Mouse (Mus musculus): Measurements from ENCODE around the gene Gas8.
A peak's percentile ranks its signal among the peaks of the same experiment; 100 is the strongest.
"Not testable (repeated sequence)": the region's sequence is repeated elsewhere in the genome, so short reads cannot be mapped to it uniquely, and the experiment has no call there.

Gene Gas8

GRCm38 (mm10) chr8:123504591-123505195 is 13.9 kb upstream of the Gas8 start:
- Histone ChIP-seq H3K36me3 (ENCODE audit: control insufficient read depth, insufficient read depth, low read length, poor library complexity, severe bottlenecking) (peaks cover 17% of the 10 kb centered on the region), H3K27me3 (ENCODE audit: control insufficient read depth, insufficient read depth, low read length, poor library complexity, severe bottlenecking) (no peaks in the 10 kb centered on the region)
- no peak for DNase-seq (ENCODE audit: low read depth, low spot score)

- Histone ChIP-seq H3K36me3 (ENCODE audit: control insufficient read depth, insufficient read depth, low read length, poor library complexity, severe bottlenecking) (peaks cover 16% of the 10 kb centered on the region), H3K27me3 (ENCODE audit: control insufficient read depth, insufficient read depth, low read length, poor library complexity, severe bottlenecking) (no peaks in the 10 kb centered on the region)
- no peak for DNase-seq (ENCODE audit: low read depth, low spot score)
These were observed 13.4 kb upstream of the Gas8 start for GRCm38 (mm10) chr8:123505267-123505666.

GRCm38 (mm10) chr8:123505695-123506094 is 12.9 kb upstream of the Gas8 start:
- DNase-seq (ENCODE audit: low read depth, low spot score) = no peak
- no peaks in the 10 kb centered on the region for H3K27me3 ChIP-seq (ENCODE audit: control insufficient read depth, insufficient read depth, low read length, poor library complexity, severe bottlenecking)

GRCm38 (mm10) chr8:123507153-123507552 is 11.5 kb upstream of the Gas8 start:
- DNase-seq (ENCODE audit: low read depth, low spot score) = no peak
- Histone ChIP-seq H3K36me3 (ENCODE audit: control insufficient read depth, insufficient read depth, low read length, poor library complexity, severe bottlenecking) (peaks cover 7% of the 10 kb centered on the region), H3K27me3 (ENCODE audit: control insufficient read depth, insufficient read depth, low read length, poor library complexity, severe bottlenecking) (no peaks in the 10 kb centered on the region)

More at GRCm38 (mm10) chr8:123505695-123506094, 12.9 kb upstream of the Gas8 start:
- H3K36me3 ChIP-seq (ENCODE audit: control insufficient read depth, insufficient read depth, low read length, poor library complexity, severe bottlenecking) = peaks cover 14% of the 10 kb centered on the region

GRCm38 (mm10) chr8:123510819-123511218 is 7.8 kb upstream of the Gas8 start:
- Histone ChIP-seq H3K36me3 (ENCODE audit: control insufficient read depth, insufficient read depth, low read length, poor library complexity, severe bottlenecking) (no peaks in the 10 kb centered on the region), H3K27me3 (ENCODE audit: control insufficient read depth, insufficient read depth, low read length, poor library complexity, severe bottlenecking) (0 out of 2 replicates have a peak, but pooled peaks cover 1% of the 10 kb centered on the region)
- DNase-seq (ENCODE audit: low read depth, low spot score) = no peak

GRCm38 (mm10) chr8:123514136-123514535 is 4.5 kb upstream of the Gas8 start:
- DNase-seq (ENCODE audit: low read depth, low spot score) = no peak
- Histone ChIP-seq H3K36me3 (ENCODE audit: control insufficient read depth, insufficient read depth, low read length, poor library complexity, severe bottlenecking) (no peaks in the 10 kb centered on the region), H3K27me3 (ENCODE audit: control insufficient read depth, insufficient read depth, low read length, poor library complexity, severe bottlenecking) (0 out of 2 replicates have a peak, but pooled peaks cover 1% of the 10 kb centered on the region)

GRCm38 (mm10) chr8:123514781-123515539 is 3.7 kb upstream of the Gas8 start, which contains the start of gene Dbndd1:
TSS of gene Dbndd1 (minus strand) at chr8:123515463.
- Histone ChIP-seq H3K27me3 (ENCODE audit: control insufficient read depth, insufficient read depth, low read length, poor library complexity, severe bottlenecking) (0 out of 2 replicates have a peak, but pooled peaks cover 1% of the 10 kb centered on the region), H3K36me3 (ENCODE audit: control insufficient read depth, insufficient read depth, low read length, poor library complexity, severe bottlenecking) (no peaks in the 10 kb centered on the region)
- peak; percentile 38 for DNase-seq (ENCODE audit: low read depth, low spot score)

- no peak for DNase-seq (ENCODE audit: low read depth, low spot score)
- Histone ChIP-seq H3K27me3 (ENCODE audit: control insufficient read depth, insufficient read depth, low read length, poor library complexity, severe bottlenecking) (0 out of 2 replicates have a peak, but pooled peaks cover 1% of the 10 kb centered on the region), H3K36me3 (ENCODE audit: control insufficient read depth, insufficient read depth, low read length, poor library complexity, severe bottlenecking) (no peaks in the 10 kb centered on the region)
These were observed 3.1 kb upstream of the Gas8 start for GRCm38 (mm10) chr8:123515540-123515897.

- H3K27me3 ChIP-seq (ENCODE audit: control insufficient read depth, insufficient read depth, low read length, poor library complexity, severe bottlenecking) = 0 out of 2 replicates have a peak, but pooled peaks cover 1% of the 10 kb centered on the region
- DNase-seq (ENCODE audit: low read depth, low spot score) = no peak
- no peaks in the 10 kb centered on the region for H3K36me3 ChIP-seq (ENCODE audit: control insufficient read depth, insufficient read depth, low read length, poor library complexity, severe bottlenecking)
These were observed 2.0 kb upstream of the Gas8 start for GRCm38 (mm10) chr8:123516596-123516995.

- DNase-seq (ENCODE audit: low read depth, low spot score) = no peak
- Histone ChIP-seq H3K36me3 (ENCODE audit: control insufficient read depth, insufficient read depth, low read length, poor library complexity, severe bottlenecking) (no peaks in the 10 kb centered on the region), H3K27me3 (ENCODE audit: control insufficient read depth, insufficient read depth, low read length, poor library complexity, severe bottlenecking) (0 out of 2 replicates have a peak, but pooled peaks cover 1% of the 10 kb centered on the region)
These were observed 462 bp upstream of the Gas8 start for GRCm38 (mm10) chr8:123518172-123518571.

- DNase-seq (ENCODE audit: low read depth, low spot score); H3K36me3 ChIP-seq (ENCODE audit: control insufficient read depth, insufficient read depth, low read length, poor library complexity, severe bottlenecking); H3K27me3 ChIP-seq (ENCODE audit: control insufficient read depth, insufficient read depth, low read length, poor library complexity, severe bottlenecking): not testable (repeated sequence)
These were observed 1.4 kb downstream of the Gas8 start for GRCm38 (mm10) chr8:123520048-123520447.

GRCm38 (mm10) chr8:123527720-123528489 is 9.3 kb downstream of the Gas8 start:
- Histone ChIP-seq H3K36me3 (ENCODE audit: control insufficient read depth, insufficient read depth, low read length, poor library complexity, severe bottlenecking) (no peaks in the 10 kb centered on the region; the same call in 1 of the 2 replicates), H3K27me3 (ENCODE audit: control insufficient read depth, insufficient read depth, low read length, poor library complexity, severe bottlenecking) (no peaks in the 10 kb centered on the region)
- no peak for DNase-seq (ENCODE audit: low read depth, low spot score)

GRCm38 (mm10) chr8:123536242-123536989 is 17.8 kb downstream of the Gas8 start:
- Histone ChIP-seq H3K27me3 (ENCODE audit: control insufficient read depth, insufficient read depth, low read length, poor library complexity, severe bottlenecking) (no peaks in the 10 kb centered on the region), H3K36me3 (ENCODE audit: control insufficient read depth, insufficient read depth, low read length, poor library complexity, severe bottlenecking) (no peaks in the 10 kb centered on the region)
- DNase-seq (ENCODE audit: low read depth, low spot score) = no peak

GRCm38 (mm10) chr8:123536990-123537380 is 18.4 kb downstream of the Gas8 start:
- Histone ChIP-seq H3K27me3 (ENCODE audit: control insufficient read depth, insufficient read depth, low read length, poor library complexity, severe bottlenecking) (no peaks in the 10 kb centered on the region), H3K36me3 (ENCODE audit: control insufficient read depth, insufficient read depth, low read length, poor library complexity, severe bottlenecking) (no peaks in the 10 kb centered on the region)
- no peak for DNase-seq (ENCODE audit: low read depth, low spot score)

Data from splenic B cell, adult 2 months (primary cell).